Mouse (Mus musculus) liver, embryonic 16.5 days (tissue): ENCODE results near the gene Gria4. TPM values are rescaled to one million over a fixed set of nuclear protein-coding genes. Genes with fewer than 3 reads are reported as not detected.
"Not testable (repeated sequence)": the region's sequence is repeated elsewhere in the genome, so short reads cannot be mapped to it uniquely, and the experiment has no call there.

Experiments used
- ATAC-seq: fragments of 200-750 bp; cut with Nextera tagmentation; 2 replicates; pipeline ENCODE4 v1.8.0; 2017; ENCODE audit warnings: low read depth, mild to moderate bottlenecking, moderate number of reproducible peaks, moderate library complexity
- H3K27ac ChIP-seq: fragments of 300-500 bp; sonication (generic); 2 replicates; pipeline ENCODE4 v1.5.1; 2014; ENCODE audit warnings: mild to moderate bottlenecking, low read length
- H3K27me3 ChIP-seq: fragments of 300-500 bp; sonication (generic); 2 replicates; pipeline ENCODE4 v1.6.1; 2014; ENCODE audit warnings: low read depth, low read length, mixed read lengths; ENCODE audit not compliant: control insufficient read depth, insufficient read depth
- H3K36me3 ChIP-seq: fragments of 300-500 bp; sonication (generic); 2 replicates; pipeline ENCODE4 v1.6.1; 2014; ENCODE audit warnings: mild to moderate bottlenecking; ENCODE audit not compliant: control insufficient read depth, insufficient read depth
- H3K4me1 ChIP-seq: fragments of 300-500 bp; sonication (generic); 2 replicates; pipeline ENCODE4 v1.6.1; 2014; ENCODE audit warnings: low read depth, low read length, mixed read lengths; ENCODE audit not compliant: control insufficient read depth
- H3K4me2 ChIP-seq: fragments of 300-500 bp; sonication (generic); 2 replicates; pipeline ENCODE4 v1.6.1; 2014; ENCODE audit warnings: low read depth, low read length, mixed read lengths
- H3K4me3 ChIP-seq: fragments of 300-500 bp; sonication (generic); 2 replicates; pipeline ENCODE4 v1.5.1; 2014; ENCODE audit warnings: low read depth, mild to moderate bottlenecking, low read length
- H3K9ac ChIP-seq: fragments of 300-500 bp; sonication (generic); 2 replicates; pipeline ENCODE4 v1.6.1; 2014; ENCODE audit warnings: low read depth, low read length
- H3K9me3 ChIP-seq: fragments of 300-500 bp; sonication (generic); replicated peaks from 2 replicates; pipeline ENCODE4 v1.6.1; 2016; ENCODE audit warnings: low read length; ENCODE audit not compliant: control insufficient read depth
- WGBS: fragments of 180-500 bp; shearing (Covaris S2); extraction: QIAGEN DNeasy Blood & Tissue Kit; methylation state at CpG from one replicate; pipeline ENCODE4 v1.1.7; 2014; ENCODE audit not compliant: insufficient replicate concordance; 5-methylcytosine and 5-hydroxymethylcytosine counted together
- microRNA-seq: library from miRNA; unstranded; fragments of <30 nt; microRNA quantifications from one replicate; pipeline ENCODE4, GENCODE M21; 2016
- polyA plus RNA-seq: library from polyadenylated mRNA; unstranded; fragments of >200 nt; fragmentation: Nextera tagmentation; extraction: Ambion mirVana; gene quantifications from 2 replicates; pipeline ENCODE4 v1.2.1, GENCODE M21; 2015

The Gria4 gene
- polyA plus RNA-seq, 1 experiment from 2014 or later, result 0.07 TPM

GRCm38 (mm10) chr9:4457644-4458043 lies 338.4 kb downstream of the Gria4 start:
- Histone ChIP-seq H3K9me3 (no peaks in the 10 kb centered on the region), H3K36me3 (no peaks in the 10 kb centered on the region), H3K4me2 (no peak overlapping the region), H3K9ac (no peak overlapping the region), H3K4me1 (no peaks in the 10 kb centered on the region), H3K27ac (no peak overlapping the region), H3K27me3 (no peaks in the 10 kb centered on the region), H3K4me3 (no peak overlapping the region)
- WGBS, result 44% methylated on average over 1 of the region's 1 CpGs
- ATAC-seq, result no peak

DNA sequence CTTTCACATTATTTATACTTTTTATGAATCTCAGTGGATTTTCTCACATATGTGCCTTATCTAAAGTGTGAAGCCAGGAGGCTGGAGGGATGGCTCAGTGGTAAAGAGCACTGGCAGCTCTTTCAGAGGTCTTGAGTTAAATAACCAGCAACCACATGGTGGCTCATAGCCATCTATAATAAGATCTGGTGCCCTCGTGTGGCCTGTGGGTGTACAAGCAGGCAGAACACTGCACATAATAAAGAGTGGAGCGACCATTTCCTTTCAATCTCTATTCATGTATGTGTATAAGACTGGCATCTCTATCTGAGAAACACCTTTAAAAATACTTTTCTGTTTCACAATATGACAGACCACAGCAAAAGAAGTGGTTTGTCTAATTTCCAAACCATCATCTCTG lies 353.1 kb downstream of the Gria4 start:
- H3K9me3 ChIP-seq, result no peaks in the 10 kb centered on the region
- H3K9ac ChIP-seq, result no peak overlapping the region
- H3K4me2 ChIP-seq, result no peak overlapping the region
- H3K36me3 ChIP-seq, result no peaks in the 10 kb centered on the region
- 17% methylated on average over 2 of the region's 2 CpGs for WGBS
- no peaks in the 10 kb centered on the region for H3K27me3 ChIP-seq
- no peak overlapping the region for H3K27ac ChIP-seq
- H3K4me1 ChIP-seq, result no peaks in the 10 kb centered on the region
- no peak overlapping the region for H3K4me3 ChIP-seq
- ATAC-seq, result peak; percentile 48; the same call in 1 of the 2 replicates

DNA sequence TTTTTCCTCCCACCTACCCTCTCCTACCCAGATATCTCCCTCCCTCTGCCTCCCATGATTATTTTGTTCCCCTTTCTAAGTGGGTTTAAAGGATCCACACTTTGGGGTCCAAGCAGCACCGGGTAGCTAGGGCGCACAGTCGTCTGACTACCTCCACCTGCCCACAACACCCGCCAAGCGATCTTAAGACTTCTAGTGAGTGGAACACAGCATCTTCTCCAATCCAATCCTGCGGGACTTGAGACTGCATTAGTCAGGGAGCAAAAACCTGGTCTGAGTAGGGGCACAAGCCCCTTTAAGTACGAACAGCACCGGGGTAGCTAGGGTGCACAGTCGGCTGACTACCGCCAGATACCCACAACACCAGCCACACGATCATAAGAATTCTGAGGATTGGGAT lies 395.2 kb downstream of the Gria4 start:
- H3K27me3 ChIP-seq, H3K9me3 ChIP-seq: not testable (repeated sequence)
- 70% methylated on average over 11 of the region's 11 CpGs for WGBS

DNA sequence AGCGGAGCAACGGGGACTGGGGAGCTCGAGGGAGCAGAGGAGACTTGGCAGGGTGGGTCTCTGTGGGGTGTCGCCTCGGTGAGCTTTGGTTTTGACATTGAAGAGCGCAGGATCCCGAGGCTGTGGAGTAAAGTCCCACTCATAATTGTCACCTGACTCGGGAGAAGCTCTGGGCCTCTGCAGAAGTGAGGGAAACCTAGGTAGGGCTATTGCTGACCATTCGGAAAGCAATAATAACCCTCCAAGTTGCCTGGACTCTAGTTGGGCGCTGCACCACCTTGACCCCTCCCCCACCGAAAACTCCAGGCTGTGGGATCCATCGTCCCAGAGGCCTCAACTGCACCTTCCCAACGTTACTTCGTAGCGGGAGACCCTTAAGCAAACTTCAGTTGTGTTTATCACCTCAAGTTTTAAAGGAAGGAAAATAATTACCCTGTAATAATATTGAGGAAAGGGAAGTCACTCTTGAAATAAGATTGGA lies 419.4 kb downstream of the Gria4 start:
- H3K9me3 ChIP-seq, result no peaks in the 10 kb centered on the region
- H3K4me3 ChIP-seq, result peak overlapping the region; percentile 86
- peak overlapping the region; percentile 73 for H3K9ac ChIP-seq
- peak overlapping the region; percentile 82 for H3K4me2 ChIP-seq
- no peaks in the 10 kb centered on the region for H3K27me3 ChIP-seq
- peak overlapping the region; percentile 29; the same call in 1 of the 2 replicates for H3K27ac ChIP-seq
- ATAC-seq, result peak; percentile 14; the same call in 1 of the 2 replicates
- no peaks in the 10 kb centered on the region for H3K36me3 ChIP-seq
- no peaks in the 10 kb centered on the region; the same call in 1 of the 2 replicates for H3K4me1 ChIP-seq
- under 1% methylated on average over 15 of the region's 15 CpGs for WGBS

More for the DNA sequence above, 395.2 kb downstream of the Gria4 start:
- ATAC-seq, H3K4me3 ChIP-seq, H3K4me1 ChIP-seq, H3K9ac ChIP-seq, H3K4me2 ChIP-seq, H3K27ac ChIP-seq, H3K36me3 ChIP-seq: not testable (repeated sequence)

- no peaks in the 10 kb centered on the region; the same call in 1 of the 2 replicates for H3K4me1 ChIP-seq
- WGBS, result 3% methylated on average over 31 of the region's 31 CpGs
- peak; percentile 99 for ATAC-seq
- H3K36me3 ChIP-seq, result no peaks in the 10 kb centered on the region
- no peaks in the 10 kb centered on the region for H3K27me3 ChIP-seq
- H3K4me2 ChIP-seq, result peak within 1 kb of the TSS; percentile 82
- H3K9me3 ChIP-seq, result no peaks in the 10 kb centered on the region
- H3K4me3 ChIP-seq, result peak within 1 kb of the TSS; percentile 86
- peak within 1 kb of the TSS; percentile 29; the same call in 1 of the 2 replicates for H3K27ac ChIP-seq
- H3K9ac ChIP-seq, result peak within 1 kb of the TSS; percentile 73
These were observed 420.0 kb downstream of the Gria4 start, which contains the start of gene Msantd4 for GRCm38 (mm10) chr9:4375828-4376639. Gene Msantd4 (plus strand): TSS chr9:4376562.

Small RNA genes within 50 kb of the gene (microRNA-seq; reads per million reads assigned to microRNA genes)
- not detected for gene Gm23811
- not detected for gene Gm23992
